Mouse (Mus musculus) spleen, adult 2 months (tissue): Measurements from ENCODE around the gene Gm20379. TPM values are rescaled to one million over a fixed set of nuclear protein-coding genes. Genes with fewer than 3 reads are reported as not detected.

Source experiments
- DNase-seq, 2 experiments: peaks; one replicate each; pipeline versions ENCODE4 v3.0.0 to v3.0.0-alpha.2; 2012 to 2021; ENCODE audit warnings: low spot score in 2 of 2, low read depth in 1 of 2
- H3K27ac ChIP-seq: fragments of 200-500 bp; 2 replicates; pipeline ENCODE4 v1.5.1; 2012; ENCODE audit warnings: low read length, inconsistent platforms; ENCODE audit not compliant: insufficient read depth
- H3K27me3 ChIP-seq: fragments of 200-500 bp; 2 replicates; pipeline ENCODE4 v1.6.1; 2012; ENCODE audit warnings: mild to moderate bottlenecking, moderate library complexity, low read length, inconsistent platforms; ENCODE audit not compliant: control insufficient read depth, insufficient read depth
- H3K36me3 ChIP-seq: fragments of 200-500 bp; 2 replicates; pipeline ENCODE4 v1.6.1; 2012; ENCODE audit warnings: mild to moderate bottlenecking, low read length, inconsistent platforms; ENCODE audit not compliant: control insufficient read depth, insufficient read depth
- H3K4me1 ChIP-seq: fragments of 200-500 bp; 2 replicates; pipeline ENCODE4 v1.6.1; 2011; ENCODE audit warnings: inconsistent platforms; ENCODE audit not compliant: control insufficient read depth, insufficient read depth, insufficient read length
- H3K4me3 ChIP-seq: fragments of 200-500 bp; 2 replicates; pipeline ENCODE4 v1.5.1; 2011; ENCODE audit warnings: mild to moderate bottlenecking, inconsistent platforms; ENCODE audit not compliant: insufficient read depth, insufficient read length; ENCODE audit errors: extremely low read depth
- CTCF ChIP-seq: fragments of 200-500 bp; IDR thresholded peaks from 2 replicates; pipeline ENCODE4 v1.5.1; 2011; ENCODE audit warnings: mild to moderate bottlenecking, inconsistent platforms; ENCODE audit not compliant: insufficient read depth, insufficient read length, insufficient replicate concordance; ENCODE audit errors: extremely low read depth
- POLR2A ChIP-seq: fragments of 200-500 bp; IDR thresholded peaks from 2 replicates; pipeline ENCODE4 v1.6.1; 2011; ENCODE audit warnings: low read depth, low read length, inconsistent platforms
- WGBS: fragments of 180-500 bp; shearing (Covaris S2); methylation state at CpG from one replicate; pipeline ENCODE4 v1.1.7; 2018; 5-methylcytosine and 5-hydroxymethylcytosine counted together
- polyA plus RNA-seq: library from polyadenylated mRNA; depleted of rRNA; stranded (reverse); fragments of >200 nt; gene quantifications from 2 replicates; pipeline ENCODE4 v1.2.3, GENCODE M21; 2012

Gene Gm20379
- polyA plus RNA-seq, 1 experiment = not detected

- WGBS = 88% methylated on average over 15 of the region's 15 CpGs
- Histone ChIP-seq H3K36me3 (no peaks in the 10 kb centered on the region; the same call in 1 of the 2 replicates), H3K27me3 (no peaks in the 10 kb centered on the region), H3K4me1 (no peaks in the 10 kb centered on the region), H3K4me3 (no peak overlapping the region), H3K27ac (no peak overlapping the region)
- DNase-seq = no peak
- TF ChIP-seq POLR2A (no peak), CTCF (no peak)
Measured at GRCm38 (mm10) chr13:92332103-92332879, 26.5 kb downstream of the Gm20379 start.

- no peaks in the 10 kb centered on the region for H3K27me3 ChIP-seq
- DNase-seq = peak in 1 of 2 experiments; percentile 35
- no peak overlapping the region for H3K27ac ChIP-seq
- no peaks in the 10 kb centered on the region for H3K4me1 ChIP-seq
- WGBS = 78% methylated on average over 1 of the region's 1 CpGs
- TF ChIP-seq CTCF = no peak
- TF ChIP-seq POLR2A = no peak
- H3K4me3 ChIP-seq = no peak overlapping the region
- peaks cover 5% of the 10 kb centered on the region; the same call in 1 of the 2 replicates for H3K36me3 ChIP-seq
Measured at GRCm38 (mm10) chr13:92336857-92337256, 31.1 kb downstream of the Gm20379 start.

GRCm38 (mm10) chr13:92337773-92338462 is 32.1 kb downstream of the Gm20379 start:
- Histone ChIP-seq H3K36me3 (peaks cover 7% of the 10 kb centered on the region; the same call in 1 of the 2 replicates), H3K27me3 (no peaks in the 10 kb centered on the region), H3K4me1 (no peaks in the 10 kb centered on the region), H3K27ac (no peak overlapping the region), H3K4me3 (no peak overlapping the region)
- DNase-seq = no peak
- 84% methylated on average over 6 of the region's 6 CpGs for WGBS
- TF ChIP-seq POLR2A (no peak), CTCF (no peak)

GRCm38 (mm10) chr13:92339787-92340186 is 34.0 kb downstream of the Gm20379 start:
- no peak overlapping the region for H3K4me3 ChIP-seq
- TF ChIP-seq CTCF (no peak), POLR2A (no peak)
- WGBS = 92% methylated on average over 3 of the region's 3 CpGs
- no peak for DNase-seq
- H3K4me1 ChIP-seq = no peaks in the 10 kb centered on the region
- no peak overlapping the region for H3K27ac ChIP-seq
- no peaks in the 10 kb centered on the region for H3K27me3 ChIP-seq
- peaks cover 11% of the 10 kb centered on the region; the same call in 1 of the 2 replicates for H3K36me3 ChIP-seq

- Histone ChIP-seq H3K4me3 (no peak overlapping the region), H3K36me3 (peaks cover 19% of the 10 kb centered on the region), H3K27ac (no peak overlapping the region), H3K4me1 (no peaks in the 10 kb centered on the region), H3K27me3 (no peaks in the 10 kb centered on the region)
- TF ChIP-seq CTCF (no peak), POLR2A (no peak)
- no peak for DNase-seq
- WGBS = 96% methylated on average over 8 of the region's 8 CpGs
Measured at GRCm38 (mm10) chr13:92344033-92344432, 38.3 kb downstream of the Gm20379 start.

GRCm38 (mm10) chr13:92346338-92346737 is 40.6 kb downstream of the Gm20379 start:
- no peak for DNase-seq
- H3K27me3 ChIP-seq = no peaks in the 10 kb centered on the region
- no peak overlapping the region for H3K4me3 ChIP-seq
- H3K36me3 ChIP-seq = peaks cover 17% of the 10 kb centered on the region
- H3K27ac ChIP-seq = no peak overlapping the region
- TF ChIP-seq POLR2A = no peak
- no peak for TF ChIP-seq CTCF
- no peaks in the 10 kb centered on the region for H3K4me1 ChIP-seq
- WGBS = 90% methylated on average over 5 of the region's 5 CpGs

- Histone ChIP-seq H3K36me3 (peaks cover 13% of the 10 kb centered on the region), H3K27ac (no peak overlapping the region)
- 89% methylated on average over 6 of the region's 6 CpGs for WGBS
Measured at GRCm38 (mm10) chr13:92351100-92351499, 45.3 kb downstream of the Gm20379 start.

More at GRCm38 (mm10) chr13:92351100-92351499, 45.3 kb downstream of the Gm20379 start:
- no peak for TF ChIP-seq CTCF
- Histone ChIP-seq H3K27me3 (no peaks in the 10 kb centered on the region), H3K4me3 (no peak overlapping the region), H3K4me1 (peaks cover 6% of the 10 kb centered on the region)
- DNase-seq = no peak
